Mouse (Mus musculus): ENCODE measurements at regions not wholly inside any gene's neighbourhood (a gene's known extent, or its start where the extent isn't known, plus 50 kb on each side); places are given as distances from the start of the nearest gene placed in this dataset.

DNA sequence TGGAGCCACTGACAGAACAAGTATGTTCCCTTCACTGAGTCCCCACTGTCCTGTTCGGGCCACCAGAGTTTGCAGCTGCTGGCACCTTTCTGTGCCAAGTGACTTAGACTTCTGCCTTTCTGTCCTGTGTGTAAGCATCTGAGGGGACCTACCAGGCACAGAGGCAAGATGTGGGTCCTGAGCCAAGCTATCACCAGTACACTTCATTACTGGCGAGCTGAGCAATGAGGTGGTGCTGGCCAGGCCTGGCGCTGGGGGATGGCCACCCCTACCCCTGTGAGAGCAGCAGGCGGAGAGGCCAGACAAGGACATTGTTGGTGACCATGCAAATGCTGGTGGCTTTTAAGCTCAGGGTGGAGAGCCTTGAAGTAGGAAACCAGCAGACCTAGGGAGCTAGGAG is 87.6 kb upstream of the Mrps6 start:
- DNase-seq (ENCODE audit: low read depth, low spot score), result no peak

- DNase-seq (ENCODE audit: low read depth, low spot score), result no peak
Measured at GRCm38 (mm10) chr16:91973183-91973582, 84.9 kb upstream of the Mrps6 start.

GRCm38 (mm10) chr16:91976194-91976805 is 81.8 kb upstream of the Mrps6 start:
- no peak for DNase-seq (ENCODE audit: low read depth, low spot score)

- DNase-seq (ENCODE audit: low read depth, low spot score), result no peak
Measured at GRCm38 (mm10) chr16:91978423-91978822, 79.6 kb upstream of the Mrps6 start.

- no peak for DNase-seq (ENCODE audit: low read depth, low spot score)
Measured at GRCm38 (mm10) chr16:91978846-91979245, 79.2 kb upstream of the Mrps6 start.

DNA sequence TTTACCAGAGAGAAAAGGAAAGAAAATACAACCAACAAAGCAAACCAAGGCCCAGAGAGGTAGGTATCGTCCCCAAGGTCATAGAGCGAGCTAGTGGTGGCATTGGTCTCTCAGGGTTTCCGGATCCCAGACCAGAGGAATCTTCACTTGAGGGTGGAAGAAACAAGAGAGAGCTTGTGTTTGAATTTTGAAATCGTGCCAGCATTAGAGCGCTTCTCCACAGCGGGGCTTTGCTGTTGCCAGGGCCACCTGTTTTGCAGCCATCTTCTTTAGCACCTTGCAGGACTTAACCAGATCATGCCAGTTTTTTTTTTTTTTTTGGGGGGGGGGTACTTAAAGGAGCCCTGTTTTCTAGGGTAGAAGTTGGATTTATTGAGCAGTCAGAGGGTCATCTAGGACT is 77.6 kb upstream of the Mrps6 start:
- DNase-seq (ENCODE audit: low read depth, low spot score), result no peak

DNA sequence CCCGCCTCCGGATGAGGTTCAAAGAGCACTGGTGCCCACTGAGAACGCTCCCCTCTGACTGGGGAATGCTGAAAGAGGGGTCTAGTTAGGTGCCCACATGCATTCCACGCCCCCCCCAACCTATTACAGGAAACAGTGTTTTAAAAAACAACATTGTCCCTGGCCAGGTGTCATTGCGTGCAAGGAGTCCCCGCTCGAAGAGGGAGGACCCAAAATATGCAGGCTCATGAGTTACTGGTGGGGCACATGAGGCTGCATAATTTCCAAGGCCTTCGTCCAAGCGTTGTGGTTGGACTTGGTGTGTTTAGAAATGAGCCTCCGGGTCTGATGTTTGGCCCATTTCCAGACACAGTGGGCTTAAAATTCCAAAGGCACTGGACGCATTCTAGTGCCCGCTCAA is 72.9 kb upstream of the Mrps6 start:
- no peak for DNase-seq (ENCODE audit: low read depth, low spot score)

DNA sequence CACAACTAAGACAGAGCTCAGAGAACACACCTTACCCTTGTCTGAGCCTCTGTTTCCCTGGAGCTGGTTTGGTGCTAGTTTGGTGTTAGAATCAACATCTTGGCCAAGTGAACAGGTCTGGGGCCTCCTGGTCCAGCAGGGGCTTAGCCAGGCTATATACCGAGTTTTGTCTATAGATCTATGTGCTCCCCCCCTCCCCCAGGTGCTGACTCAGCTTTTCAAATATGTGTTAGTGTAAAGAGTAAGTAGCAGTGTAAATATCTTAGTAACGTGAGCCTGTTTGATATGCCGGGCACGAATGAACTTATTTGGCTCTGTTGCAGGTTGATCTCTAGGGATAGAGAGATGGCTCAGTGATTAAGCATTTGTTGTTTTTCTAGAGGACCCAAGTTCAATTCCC is 68.7 kb upstream of the Mrps6 start:
- no peak for DNase-seq (ENCODE audit: low read depth, low spot score)

DNA sequence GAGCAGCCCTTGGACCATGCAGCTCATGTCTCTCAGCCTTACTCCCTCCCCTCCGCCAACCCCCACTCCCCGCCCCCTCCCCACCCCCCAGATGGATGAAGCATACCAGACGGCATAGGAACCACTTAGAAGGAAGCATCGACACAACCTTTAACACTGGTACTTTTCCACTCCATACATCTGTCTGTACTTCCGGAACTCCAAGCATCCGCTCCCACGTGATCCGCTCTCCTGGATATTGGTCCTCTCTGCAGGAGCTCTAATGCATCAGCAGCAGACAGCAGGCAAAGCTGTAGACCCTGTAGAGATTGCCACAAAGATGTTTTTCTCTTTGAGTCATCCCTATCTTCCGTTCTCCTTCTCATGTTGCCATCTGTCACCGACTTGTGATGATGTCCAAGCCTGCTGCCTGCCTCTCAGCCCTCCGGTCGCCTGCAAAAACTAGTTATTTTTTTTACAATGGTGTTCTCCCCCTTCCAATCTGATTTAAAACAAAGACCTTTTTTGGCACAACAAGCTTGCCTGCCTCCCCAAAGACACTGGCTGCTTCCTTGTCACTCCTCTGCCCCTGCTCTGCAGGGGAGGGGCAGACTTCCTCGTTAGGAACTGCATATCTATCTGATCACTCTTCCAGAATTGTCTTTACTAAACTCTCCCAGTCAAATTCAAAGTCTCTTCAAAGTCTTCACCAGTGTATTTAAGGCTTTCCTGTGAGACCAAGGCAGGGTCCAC is 62.4 kb upstream of the Mrps6 start:
- DNase-seq (ENCODE audit: low read depth, low spot score), result peak; percentile 39

DNA sequence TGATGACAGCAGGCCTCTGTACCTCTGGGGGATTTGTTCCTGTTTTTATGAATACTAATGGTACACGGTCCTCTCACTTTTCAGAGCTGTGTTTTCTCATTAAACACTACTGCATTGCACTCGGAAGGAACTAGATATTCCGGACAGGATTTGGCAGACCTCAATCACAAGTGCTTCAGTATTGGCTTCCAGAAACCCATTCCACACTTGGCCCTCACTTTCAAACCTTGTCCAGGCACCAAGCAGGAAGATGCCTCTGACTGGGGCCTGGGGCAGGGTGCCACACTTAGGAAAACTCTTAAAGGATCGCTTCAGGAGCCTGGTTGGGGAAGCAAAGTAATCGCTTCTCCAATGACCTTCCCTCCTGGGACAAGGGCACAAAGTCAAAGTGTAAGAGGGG is 50.7 kb upstream of the Mrps6 start:
- DNase-seq (ENCODE audit: low read depth, low spot score), result no peak
